Mouse (Mus musculus): ENCODE data around the gene Slc35c1.

GRCm38 (mm10) chr2:92477672-92478312 is 17.5 kb upstream of the Slc35c1 start:
- TF ChIP-seq POLR2A (IDR thresholded peaks at IDR 0.05; ENCODE audit: insufficient read depth, low read length), result no peak
- no peak for TF ChIP-seq CTCF (IDR thresholded peaks at IDR 0.05; ENCODE audit: low read depth, low read length)
- TF ChIP-seq EP300 (IDR thresholded peaks at IDR 0.05; ENCODE audit: insufficient read depth, low read depth, low read length), result no peak
